Mouse (Mus musculus) NIH3T3 (cell line): ENCODE measurements around the gene Pqlc2.
A peak's percentile ranks its signal among the peaks of the same experiment; 100 is the strongest.

Experiments used
- DNase-seq: peaks from one replicate; pipeline ENCODE4 v3.0.0-alpha.2; 2012; ENCODE audit warnings: low read depth

Gene Pqlc2

DNA sequence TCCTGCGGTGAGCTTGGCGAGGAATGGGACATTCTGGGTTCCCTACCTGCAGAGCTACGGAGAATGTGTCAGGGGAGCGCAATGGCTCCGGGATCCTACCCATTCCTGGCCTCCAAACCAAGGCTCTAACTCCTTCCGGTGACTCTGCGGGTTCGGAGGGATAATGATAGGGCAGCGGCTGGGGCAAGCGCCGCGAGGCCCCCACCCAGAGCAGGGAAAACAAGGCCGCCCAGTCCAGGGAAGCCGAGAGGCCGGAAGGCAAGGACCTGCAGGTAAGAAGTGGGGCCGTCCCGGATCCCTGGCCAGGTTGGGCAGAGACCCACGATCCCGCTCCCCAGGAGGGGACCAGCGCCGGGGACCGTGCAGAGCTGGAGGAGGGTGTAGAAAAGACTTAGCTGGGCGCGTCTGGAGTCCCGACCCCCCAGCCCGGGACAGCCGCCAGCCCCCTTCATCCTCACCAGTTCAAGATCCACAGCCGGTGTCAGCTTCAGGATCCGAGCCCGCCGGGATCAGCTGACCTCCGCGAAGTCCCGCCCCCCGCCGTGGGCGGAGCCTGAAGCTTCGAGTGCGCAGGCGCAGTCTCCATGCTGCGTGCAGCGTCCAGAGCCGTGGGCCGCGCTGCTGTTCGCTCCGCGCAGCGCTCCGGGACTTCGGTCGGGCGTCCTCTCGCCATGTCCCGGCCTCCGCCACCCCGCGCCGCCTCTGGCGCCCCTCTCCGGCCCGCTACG lies at the start of gene Pqlc2, which contains the start of gene Akr7a5:
Gene Pqlc2 (minus strand): TSS at position 538 of the 728 bp plus-strand sequence.
Gene Akr7a5 (plus strand): TSS at position 574 of the 728 bp plus-strand sequence.
- peak; percentile 96 for DNase-seq

DNA sequence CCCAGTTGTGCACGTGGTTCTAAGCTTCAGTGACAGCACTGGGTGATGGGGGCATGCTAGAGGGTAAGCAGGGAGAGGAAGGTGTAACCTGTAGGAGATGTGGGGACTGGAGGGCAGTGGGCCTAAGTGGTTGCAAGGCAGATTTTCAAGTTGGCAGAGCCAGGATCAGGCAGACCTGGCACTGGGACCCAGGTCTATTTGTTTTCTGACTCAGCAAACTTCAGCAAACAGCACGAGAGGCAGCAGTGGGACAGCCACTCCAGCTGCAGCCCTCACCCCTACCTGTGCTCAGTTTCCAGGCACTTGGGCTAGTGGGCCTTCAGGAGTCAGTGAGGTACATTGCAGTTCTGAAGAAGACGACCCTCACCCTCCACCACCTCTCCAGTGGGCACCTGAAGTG lies 46.7 kb upstream of the Pqlc2 start:
- no peak for DNase-seq

DNA sequence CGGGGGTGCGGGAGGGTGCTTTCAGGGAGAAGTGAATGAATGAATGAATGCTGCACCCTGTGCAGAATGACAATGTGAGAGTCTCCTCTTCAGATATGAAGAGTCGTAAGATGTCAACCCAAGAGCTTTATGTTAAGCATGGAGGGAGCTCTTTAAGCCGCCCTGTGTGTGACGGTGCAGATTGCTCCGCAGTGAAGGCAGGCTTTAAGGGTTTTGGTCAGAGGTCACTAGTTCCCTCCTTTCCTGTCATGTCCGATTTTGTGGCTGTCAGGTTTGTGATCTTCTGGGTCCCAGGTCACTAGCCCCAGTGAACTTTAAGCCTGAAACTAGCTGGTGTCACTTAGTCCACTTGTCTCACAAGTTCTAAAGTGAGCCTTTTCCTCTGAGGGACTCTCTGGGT lies 42.3 kb upstream of the Pqlc2 start:
- DNase-seq = no peak

DNA sequence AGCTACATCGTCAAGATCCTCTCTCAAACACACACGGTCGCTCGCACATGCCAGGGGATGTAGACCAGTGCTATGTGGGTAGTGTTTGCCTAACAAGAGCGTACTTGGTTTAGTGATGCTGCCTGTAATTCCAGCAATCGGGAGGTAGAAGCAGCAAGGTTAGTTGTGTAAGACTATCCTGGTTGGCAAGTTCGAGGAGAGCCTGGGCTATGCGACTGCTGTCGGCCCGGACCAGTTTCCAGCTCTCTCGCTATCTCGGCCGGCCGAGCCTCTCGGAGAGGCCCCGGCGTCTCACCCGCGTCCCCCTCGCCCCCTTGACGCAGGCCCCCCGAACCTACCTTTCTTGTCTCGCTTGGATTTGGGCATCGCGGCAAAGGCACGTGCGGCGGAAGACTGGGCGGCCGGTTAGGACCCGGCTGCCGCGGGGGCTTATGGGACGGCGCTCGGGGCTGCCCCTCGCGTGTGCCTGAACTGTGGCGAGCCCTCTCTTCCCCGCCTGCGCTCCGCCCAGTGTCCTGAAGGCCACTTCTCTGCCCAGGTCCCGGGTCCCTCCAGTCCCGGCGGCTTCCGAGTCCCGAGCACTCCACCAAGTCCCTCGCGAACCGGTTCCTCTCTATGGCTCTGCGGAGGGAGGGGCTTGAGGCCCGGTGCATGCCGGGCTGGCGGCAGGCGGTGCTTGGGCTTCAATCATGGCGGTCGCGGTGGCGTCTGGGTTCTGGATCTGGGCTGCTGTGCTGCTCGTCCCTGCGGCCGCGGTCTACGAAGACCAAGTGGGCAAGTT lies 41.6 kb upstream of the Pqlc2 start, which contains the start of the genes Mrto4, Emc1 and Ubr4:
Gene Mrto4 (minus strand): TSS at position 646 of the 781 bp plus-strand sequence.
Gene Emc1 (plus strand): TSS at position 657 of the 781 bp plus-strand sequence.
Gene Ubr4 (plus strand): TSS at position 679 of the 781 bp plus-strand sequence.
- peak; percentile 82 for DNase-seq

DNA sequence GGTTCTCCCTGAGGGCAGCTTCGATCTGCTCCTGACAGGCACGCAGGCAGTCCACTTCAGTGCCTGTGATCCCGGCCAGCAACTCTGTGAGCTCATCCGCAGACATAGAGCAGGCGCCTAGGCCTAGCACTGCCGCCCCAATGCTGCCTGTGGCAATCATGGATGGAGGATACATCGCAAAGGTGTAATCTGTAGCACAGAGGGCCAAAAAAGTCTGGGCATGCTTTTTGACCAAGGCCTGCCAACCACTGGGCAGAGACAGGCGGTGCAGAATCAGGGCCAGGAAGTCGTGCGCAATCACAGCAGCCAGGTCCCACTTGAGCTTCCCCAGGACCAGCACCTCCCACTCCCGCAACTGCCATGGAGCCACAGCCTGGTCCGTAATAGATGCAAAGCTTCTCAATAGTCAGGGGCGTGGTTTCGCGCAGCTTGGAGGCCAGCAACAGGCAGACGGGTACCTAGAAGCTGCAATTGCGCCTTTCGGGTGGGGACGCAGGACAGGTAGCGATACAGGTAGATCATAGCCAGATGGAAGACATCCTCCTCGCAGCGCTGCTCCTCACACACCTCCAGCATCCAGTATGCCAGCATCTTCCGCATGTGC lies 35.0 kb upstream of the Pqlc2 start:
- no peak for DNase-seq

DNA sequence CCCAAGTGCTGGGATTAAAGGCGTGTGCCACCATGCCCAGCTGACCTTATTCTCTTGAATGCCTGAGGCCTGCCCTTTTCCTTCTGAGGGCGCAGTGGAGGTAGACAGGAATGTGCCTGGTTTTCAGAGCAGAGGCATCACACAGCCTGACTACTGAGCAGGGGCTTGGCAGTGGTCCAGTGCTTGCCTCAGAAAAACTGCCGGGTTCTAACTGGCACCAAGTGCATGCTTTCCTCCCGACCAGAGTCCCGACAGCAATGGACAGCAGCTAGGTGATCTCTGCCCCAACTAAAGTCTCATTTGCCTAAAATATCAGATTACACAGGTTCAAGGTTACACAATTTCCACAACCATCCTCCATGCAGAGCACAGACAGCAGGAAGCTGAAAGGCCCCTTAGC lies 33.2 kb upstream of the Pqlc2 start:
- DNase-seq = peak; percentile 17

DNA sequence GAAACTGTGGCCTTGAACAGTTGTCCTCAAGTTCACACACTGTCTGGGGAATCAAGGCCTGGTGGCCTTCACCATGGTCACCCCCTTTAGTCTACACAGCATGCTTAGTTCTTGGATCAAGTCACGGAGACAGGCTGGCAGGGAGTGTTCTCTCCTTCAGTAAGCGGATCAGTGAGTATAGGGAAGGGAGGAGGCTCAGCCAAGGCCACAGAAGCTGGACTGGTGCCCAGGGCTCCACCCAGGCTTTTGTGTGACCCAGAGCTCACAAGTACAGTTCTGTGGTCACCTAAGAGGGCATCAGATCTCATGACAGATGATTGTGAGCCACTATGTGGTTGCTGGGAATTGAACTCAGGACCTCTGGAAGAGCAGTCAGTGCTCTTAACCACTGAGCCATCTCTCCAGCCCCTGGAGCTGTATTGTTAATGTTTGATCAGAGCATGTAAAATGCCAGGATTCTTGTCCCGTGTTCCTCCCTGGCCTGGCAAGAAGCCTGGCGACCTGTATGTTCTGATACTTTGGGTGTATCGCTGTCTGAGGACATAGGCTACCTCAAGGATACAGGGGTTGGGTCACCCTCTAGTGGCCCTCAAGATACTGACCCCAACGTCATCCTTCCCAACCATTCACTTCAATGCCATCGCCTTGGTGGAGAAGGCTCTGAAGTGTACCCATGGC lies 31.2 kb upstream of the Pqlc2 start:
- no peak for DNase-seq

DNA sequence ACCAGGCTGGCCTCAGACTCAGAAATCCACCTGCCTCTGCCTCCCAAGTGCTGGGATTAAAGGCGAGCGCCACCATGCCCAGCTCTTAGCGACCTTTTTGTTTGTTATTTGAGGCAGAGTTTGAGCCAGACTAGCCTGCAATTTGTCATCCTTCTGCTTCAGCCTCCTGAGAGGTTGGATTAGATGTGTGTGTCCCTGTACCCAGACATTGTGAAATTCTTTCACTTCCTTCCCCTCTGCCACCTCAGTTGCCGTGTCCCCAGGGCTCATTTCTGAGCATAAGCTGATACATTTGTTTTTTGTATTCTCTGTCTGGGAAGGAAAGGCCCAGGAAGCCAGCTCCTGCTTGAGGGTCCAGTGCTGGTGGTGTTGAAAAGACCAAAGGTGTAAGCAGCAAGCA lies 30.3 kb upstream of the Pqlc2 start:
- no peak for DNase-seq

DNA sequence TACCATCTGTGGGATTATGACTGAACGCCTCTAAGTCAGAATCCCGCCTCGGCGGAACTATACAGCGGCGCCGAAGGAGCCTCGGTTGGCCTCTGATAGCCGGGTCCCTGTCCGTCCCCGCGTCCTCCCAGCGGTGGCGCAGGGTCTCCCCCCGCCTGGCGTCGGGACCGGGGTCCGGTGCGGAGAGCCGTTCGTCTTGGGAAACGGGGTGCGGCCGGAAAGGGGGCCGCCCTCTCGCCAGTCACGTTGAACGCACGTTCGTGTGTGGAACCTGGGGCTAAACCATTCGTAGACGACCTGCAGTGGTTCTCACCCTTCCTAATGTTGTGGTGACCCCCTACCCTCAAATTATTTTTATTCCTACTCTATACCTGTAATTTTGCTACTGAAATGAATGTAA lies 27.6 kb upstream of the Pqlc2 start:
- DNase-seq = no peak

DNA sequence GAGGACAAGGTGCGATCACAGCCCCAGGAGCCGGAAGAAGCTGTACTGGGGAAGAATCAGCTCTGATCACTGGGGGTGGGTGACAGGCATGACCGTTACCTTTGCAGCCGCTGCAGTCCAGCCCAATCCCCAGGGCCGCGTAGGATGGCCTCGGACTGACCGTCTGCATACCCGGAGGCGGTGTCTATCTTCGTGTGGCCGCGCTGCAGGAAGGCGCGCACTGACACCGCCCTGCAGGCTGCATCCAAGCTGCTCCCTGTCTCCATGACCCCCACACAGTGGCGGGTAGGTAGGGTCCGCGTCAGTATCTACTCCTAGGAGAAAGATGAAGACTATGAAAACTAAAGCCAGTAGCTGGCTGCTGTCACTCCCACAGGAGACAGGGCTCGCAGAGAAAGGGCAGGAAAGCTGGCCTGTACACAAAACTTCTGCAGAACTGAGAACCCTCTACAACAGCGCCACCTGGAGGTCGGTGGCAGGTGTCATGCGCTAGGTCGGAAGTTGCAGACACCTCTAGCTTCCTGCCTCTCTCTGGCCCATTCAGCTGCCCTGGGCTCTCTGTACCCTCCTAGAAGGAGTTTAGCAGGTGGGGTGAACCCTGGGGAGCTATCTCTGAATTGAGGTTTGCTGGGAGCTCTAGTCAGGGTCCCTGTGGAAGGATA lies 26.4 kb upstream of the Pqlc2 start:
- peak; percentile 74 for DNase-seq

DNA sequence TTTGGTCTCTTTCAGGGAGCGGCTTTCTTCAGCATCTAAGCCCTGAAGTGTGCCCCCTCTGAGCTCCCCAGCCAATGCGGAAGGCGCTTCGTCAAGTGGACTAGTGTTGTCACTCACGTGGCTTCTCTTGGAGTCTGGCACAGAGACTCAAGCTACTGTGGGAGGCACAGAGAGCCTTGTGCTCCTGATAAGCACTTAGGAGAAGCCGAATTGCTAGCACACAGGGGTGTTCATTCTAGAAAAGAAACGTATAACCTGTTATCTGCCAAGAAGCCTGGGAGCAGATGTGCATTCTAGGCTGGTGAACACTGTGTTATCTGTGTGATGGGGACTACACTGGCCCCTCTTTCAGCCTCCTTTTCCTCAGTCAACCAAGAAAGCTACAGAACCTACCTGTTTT lies 25.0 kb upstream of the Pqlc2 start:
- DNase-seq = no peak

DNA sequence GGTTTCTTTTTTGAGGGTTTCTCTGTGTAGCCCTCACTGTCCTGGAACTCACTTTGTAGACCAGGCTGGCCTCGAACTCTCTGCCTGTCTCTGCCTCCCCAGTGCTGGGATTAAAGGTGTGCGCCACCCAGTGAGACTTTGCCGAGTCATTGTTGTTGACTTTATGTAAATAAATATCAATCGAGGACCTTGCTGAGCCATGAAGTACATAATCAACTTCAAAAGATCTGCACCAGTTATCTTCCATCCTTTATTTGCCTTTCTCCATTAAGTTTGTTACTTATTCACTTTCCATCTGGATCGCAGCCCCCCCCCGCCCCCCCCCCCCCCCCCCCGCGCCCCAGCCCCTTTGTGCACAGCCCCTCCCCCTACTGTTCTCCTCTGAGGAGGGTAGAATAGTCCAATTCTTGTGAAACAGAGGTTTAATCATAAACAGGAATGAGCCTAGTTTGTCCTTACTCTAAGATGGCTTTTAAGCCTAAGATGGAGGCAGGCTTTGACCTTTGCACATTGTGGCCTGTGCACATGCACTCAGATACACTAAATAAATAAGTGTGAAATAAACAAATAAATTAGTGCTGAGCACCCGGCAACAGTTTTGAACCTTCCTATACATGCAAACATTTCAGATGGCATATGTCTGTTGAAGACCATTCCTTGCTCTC lies 24.3 kb upstream of the Pqlc2 start:
- DNase-seq = no peak

DNA sequence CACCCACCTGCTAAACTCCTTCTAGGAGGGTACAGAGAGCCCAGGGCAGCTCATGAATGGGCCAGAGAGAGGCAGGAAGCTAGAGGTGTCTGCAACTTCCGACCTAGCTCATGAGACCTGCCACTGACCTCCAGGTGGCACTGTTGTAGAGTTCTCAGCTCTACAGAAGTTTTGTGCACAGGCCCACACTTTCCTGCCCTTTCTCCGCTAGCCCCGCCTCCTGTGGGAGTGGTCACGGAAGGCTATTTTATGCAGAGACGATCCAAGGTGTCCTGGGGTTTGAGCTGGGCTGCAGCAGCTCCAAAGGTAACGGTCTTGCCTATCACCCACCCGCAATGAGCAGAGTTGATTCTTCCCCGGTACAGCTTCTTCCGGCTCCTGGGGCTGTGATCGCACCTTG lies 20.1 kb upstream of the Pqlc2 start:
- DNase-seq = peak; percentile 49

DNA sequence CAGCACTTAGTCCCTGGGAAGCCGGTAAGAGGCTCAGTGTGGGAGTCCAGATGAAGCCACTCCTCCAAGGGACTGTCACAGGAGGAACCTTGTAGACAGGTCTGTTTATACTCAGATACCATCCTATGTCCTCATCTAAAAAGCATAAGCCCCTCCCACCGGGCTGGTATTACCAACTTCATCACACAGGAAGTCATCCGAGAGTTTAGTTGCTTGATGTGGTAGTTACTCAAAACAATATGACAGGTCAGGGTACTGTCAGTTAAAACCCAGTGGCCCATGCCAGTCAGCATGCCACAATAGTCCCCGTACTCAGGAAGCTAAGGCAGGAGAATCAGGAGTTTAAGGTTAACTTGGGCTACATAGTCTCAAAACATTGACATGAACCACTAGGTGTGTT lies 9.2 kb upstream of the Pqlc2 start:
- no peak for DNase-seq

DNA sequence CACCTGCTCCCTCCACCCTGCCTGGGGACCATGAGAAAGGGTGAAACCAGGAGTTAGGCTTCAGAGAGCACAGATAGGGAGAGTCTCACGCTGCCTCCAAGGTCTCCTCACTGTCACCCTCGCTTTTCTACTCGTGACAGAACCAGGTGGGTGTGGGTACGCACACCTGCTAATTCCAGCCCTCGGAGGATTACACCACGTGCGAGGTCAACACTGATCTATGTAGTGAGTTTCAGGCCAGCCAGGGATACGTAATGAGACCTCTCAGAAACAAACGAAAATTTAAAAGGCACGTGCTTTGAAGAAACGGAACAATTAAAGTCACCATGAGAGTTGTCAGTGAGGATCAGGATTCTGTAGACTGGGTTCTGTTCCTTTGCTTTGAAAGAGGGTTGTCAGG lies 7.9 kb upstream of the Pqlc2 start:
- no peak for DNase-seq

DNA sequence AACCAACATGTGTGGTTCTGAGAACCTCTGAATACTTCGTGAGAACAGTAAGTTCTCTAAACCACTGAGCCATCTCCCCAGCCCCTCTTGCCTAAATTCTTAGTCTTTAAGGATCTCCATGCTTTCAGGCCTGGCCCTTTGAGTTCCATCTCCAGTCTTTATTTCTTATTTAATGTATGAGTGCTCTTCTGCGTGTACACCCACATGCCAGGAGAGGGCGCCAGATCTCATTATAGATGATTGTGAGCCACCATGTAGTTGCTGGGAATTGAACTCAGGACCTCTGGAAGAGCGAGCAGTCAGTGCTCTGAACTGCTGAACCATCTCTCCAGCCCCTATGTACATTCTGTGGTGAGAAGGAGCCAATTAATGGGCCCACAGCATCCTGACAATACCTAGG lies 2.1 kb upstream of the Pqlc2 start:
- peak; percentile 25 for DNase-seq

DNA sequence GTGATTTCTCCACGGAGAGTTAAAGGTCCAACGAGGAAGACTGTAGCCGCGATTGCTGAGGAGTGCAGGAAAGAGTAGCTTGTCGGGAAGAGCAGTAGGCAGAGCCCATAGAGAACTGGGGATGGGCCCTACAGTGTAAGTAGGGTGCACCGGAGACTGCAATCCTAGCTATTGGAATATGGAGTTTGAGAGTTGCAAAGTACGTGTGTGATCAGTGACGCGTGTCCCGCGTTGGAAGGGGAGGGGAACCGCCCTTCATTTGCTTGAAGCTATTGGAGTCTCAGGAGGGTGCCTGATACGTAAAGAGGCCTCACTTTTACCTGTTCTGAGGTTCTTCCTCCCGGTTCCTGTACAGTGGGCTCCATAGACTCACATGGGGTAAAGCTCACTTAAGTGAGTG lies 1.2 kb upstream of the Pqlc2 start:
- peak; percentile 9 for DNase-seq

DNA sequence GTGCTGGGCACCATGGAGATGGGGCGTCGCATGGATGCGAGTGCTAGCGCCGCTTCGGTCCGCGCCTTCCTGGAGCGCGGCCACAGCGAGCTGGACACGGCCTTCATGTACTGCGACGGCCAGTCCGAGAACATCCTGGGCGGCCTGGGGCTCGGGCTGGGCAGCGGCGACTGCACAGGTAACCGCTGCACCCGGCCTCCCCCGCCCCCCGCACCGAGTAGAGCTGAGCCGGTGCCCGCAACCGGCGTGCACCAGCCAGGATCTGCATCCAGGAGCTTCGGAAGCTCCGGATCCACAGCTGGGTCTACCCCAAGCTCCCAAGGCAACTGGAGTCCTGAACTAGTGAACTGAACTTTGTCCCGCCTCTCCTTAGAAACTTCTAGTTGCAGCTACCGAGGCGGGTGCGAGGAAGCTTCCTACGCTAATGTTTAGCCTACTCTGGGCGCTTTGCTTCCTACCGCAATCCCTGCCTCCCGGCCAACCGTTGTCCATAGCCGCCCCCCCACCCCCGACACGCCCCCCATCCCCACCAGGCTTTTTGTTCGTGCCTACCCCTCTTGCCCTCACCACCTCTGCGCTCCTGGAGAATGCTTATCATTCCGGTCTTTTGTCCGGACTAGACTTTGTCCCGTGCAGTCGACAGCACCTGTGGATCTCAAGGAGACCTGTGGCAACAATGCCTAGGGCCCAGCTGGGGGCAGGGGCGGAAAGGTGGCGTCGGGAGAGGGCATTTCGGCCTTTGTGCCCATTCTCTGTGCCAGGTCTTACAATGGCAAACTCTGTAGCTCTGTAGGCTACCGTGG lies 592 bp upstream of the Pqlc2 start:
- DNase-seq = no peak

DNA sequence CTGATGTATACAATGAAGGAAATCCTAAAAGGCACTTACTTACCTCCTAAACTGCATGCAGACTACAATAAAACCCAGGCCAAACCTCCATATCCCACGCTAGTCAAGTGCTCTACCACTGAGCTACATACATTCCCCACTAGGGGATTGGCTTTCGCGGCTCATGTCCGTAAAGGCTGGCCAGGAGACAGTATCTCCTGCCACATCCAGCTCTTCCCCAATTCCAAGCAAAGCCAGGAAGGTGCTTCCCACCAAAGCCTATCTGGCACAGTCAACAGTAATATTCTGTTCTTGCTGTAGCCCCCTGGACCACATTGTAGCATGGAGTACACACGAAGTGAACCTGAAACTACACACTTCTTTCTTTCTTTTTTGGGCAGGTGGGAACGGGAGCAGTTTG lies 857 bp downstream of the Pqlc2 start:
- no peak for DNase-seq

DNA sequence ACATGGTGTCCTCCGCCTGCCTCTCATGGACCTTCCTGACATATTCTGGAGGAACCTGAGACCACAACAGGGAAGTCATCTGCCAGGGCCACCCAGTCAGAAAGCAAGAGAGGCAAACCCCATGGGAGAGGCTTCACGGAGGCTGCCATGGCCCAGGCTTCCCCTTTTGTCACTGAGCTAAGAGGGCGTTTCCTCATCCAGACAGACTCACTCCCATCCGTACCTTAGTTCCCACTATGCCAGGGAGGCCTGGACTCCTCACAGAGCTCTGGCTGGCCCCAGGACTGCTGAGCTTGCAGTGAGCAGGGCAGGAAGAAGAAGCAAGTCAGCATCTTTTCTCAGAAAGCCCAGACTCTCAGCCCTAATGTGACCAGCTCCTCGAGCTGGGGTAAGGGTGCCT lies 2.6 kb downstream of the Pqlc2 start:
- DNase-seq = no peak
